Mouse (Mus musculus): ENCODE data around the gene 9130204L05Rik. TPM values are rescaled to one million over a fixed set of nuclear protein-coding genes. Genes with fewer than 3 reads are reported as not detected.

9130204L05Rik gene
- polyA plus RNA-seq (2012) = not detected in 2 replicates

DNA sequence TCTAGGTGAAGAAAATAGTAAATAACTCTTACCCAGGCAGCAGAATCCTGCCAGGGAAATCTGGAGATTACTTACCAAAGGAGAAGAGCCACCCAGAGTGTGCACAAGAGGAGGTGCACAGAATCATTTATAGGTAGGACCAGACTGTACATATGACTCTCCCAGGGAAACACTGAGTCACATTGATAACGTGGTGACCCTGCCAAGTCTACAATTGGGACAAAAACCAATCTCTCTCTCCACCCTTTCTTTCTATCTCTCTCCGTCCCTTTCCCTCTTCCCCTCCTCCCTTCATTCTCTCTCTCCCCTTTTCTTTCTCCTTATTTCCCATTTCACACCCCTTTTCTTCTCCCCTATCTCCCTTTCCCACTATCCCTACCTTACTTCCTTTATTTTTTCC, at the start of gene 9130204L05Rik:
Gene 9130204L05Rik, minus strand, starts transcription at position 101 of the 400 bp plus-strand sequence.

